Mouse (Mus musculus): ENCODE measurements around the gene Olfr275. TPM values are rescaled to one million over a fixed set of nuclear protein-coding genes. Genes with fewer than 3 reads are reported as not detected.

Olfr275 gene
- not detected for polyA plus RNA-seq (2015; fragmentation: Illumina TruSeq; extraction: RNeasy Lipid Tissue Mini Kit (QIAGEN cat#74804); ENCODE audit: insufficient read depth, low read depth, low replicate concordance)

DNA sequence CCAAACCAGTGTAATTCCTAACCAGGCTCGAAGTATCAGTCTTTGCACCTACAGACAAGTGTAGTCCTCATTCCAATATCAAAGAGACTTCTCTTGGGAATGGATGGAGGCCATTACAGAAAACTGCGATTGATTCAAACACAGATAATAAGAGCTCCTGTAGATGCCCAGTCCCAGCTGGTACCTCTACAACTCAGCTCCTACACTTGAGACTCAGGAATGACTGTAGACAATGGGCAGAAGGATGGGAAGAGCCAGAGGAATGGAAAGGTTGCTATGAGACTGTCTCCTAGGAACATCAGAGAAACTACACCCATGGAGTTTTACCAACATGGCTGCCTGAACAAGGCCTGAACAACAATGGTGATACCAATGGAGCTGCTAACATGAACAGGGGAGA lies at the start of gene Olfr275:
Gene Olfr275, plus strand, starts transcription at position 301 of the 400 bp plus-strand sequence.

DNA sequence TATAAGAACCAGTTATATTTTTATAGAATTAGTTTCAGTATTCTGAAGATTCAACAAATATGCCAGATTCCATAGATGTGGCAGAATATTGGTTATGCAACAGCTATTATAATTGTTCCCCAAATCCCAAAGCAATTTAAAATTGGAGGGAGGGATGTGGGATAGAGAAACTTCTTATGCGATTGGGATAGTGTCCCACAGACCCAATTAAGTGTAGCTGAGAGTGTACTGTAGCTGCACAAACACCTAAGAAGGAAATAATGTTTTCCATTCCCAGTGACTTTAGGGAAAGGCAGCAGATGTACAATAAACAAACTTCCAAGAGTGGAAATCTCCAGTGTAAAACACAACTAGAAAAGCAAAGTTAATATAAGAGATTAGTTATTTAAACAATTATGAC lies 44.7 kb downstream of the Olfr275 start, which contains the start of gene Olfr273:
Gene Olfr273, minus strand, starts transcription at position 101 of the 400 bp plus-strand sequence.

Other genes with a start within 250 kb of the Olfr275 start
- not detected for gene Toporsl, start 218.3 kb upstream of the Olfr275 start, polyA plus RNA-seq (2015; fragmentation: Illumina TruSeq; extraction: RNeasy Lipid Tissue Mini Kit (QIAGEN cat#74804); ENCODE audit: insufficient read depth, low read depth, low replicate concordance)
- gene Olfr273, start 44.6 kb downstream of the Olfr275 start, polyA plus RNA-seq (2015; fragmentation: Illumina TruSeq; extraction: RNeasy Lipid Tissue Mini Kit (QIAGEN cat#74804); ENCODE audit: insufficient read depth, low read depth, low replicate concordance): not detected
- gene Olfr272, start 104.6 kb downstream of the Olfr275 start, polyA plus RNA-seq (2015; fragmentation: Illumina TruSeq; extraction: RNeasy Lipid Tissue Mini Kit (QIAGEN cat#74804); ENCODE audit: insufficient read depth, low read depth, low replicate concordance): not detected
- not detected for gene Olfr270, start 149.9 kb downstream of the Olfr275 start, polyA plus RNA-seq (2015; fragmentation: Illumina TruSeq; extraction: RNeasy Lipid Tissue Mini Kit (QIAGEN cat#74804); ENCODE audit: insufficient read depth, low read depth, low replicate concordance)
- gene Nipsnap3a, start 174.7 kb downstream of the Olfr275 start, polyA plus RNA-seq (2015; fragmentation: Illumina TruSeq; extraction: RNeasy Lipid Tissue Mini Kit (QIAGEN cat#74804); ENCODE audit: insufficient read depth, low read depth, low replicate concordance): not detected
- 4.6 TPM for gene Nipsnap3b, start 197.3 kb downstream of the Olfr275 start, polyA plus RNA-seq (2015; fragmentation: Illumina TruSeq; extraction: RNeasy Lipid Tissue Mini Kit (QIAGEN cat#74804); ENCODE audit: insufficient read depth, low read depth, low replicate concordance)

Measured in pancreas, adult 10 weeks (tissue).